Mouse (Mus musculus) cerebellum, postnatal 25 days (tissue): ENCODE results near the gene Psmc6.
A peak's percentile ranks its signal among the peaks of the same experiment; 100 is the strongest.

ENCODE experiments used
- DNase-seq, 2 experiments: peaks; one replicate each; pipeline ENCODE4 v3.0.0; 2021; ENCODE audit warnings: mixed read lengths in 2 of 2

The Psmc6 gene

DNA sequence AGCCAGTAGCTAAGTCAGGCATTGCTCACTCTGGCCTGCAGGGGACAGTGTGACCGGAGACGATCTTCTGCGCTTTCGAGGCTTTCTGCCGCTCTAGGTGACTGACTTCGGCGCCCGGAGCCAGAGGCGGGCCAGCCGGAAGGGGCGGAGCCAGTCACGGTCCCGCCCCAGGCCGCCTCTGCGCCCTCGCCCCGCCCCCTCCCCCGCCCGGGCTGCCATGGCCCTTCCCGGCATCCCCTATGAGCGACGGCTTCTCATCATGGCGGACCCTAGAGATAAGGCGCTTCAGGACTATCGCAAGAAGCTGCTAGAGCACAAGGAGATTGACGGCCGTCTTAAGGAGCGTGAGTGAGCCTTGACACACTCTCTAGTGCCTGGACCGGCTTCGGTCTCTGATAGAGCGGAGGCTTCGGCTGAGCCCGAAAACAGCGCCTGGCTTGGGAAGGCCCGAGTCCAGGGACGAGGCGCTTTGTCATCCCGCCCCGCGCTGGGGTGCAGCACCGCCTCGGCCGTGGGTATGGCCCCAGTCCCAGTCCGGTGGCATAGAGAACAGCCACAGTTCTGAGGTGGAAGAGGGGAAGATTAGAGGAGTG, at the start of gene Psmc6:
TSS of gene Psmc6 (plus strand) at position 200 of the 593 bp plus-strand sequence.
- DNase-seq: peak; percentile 92 to 96

DNA sequence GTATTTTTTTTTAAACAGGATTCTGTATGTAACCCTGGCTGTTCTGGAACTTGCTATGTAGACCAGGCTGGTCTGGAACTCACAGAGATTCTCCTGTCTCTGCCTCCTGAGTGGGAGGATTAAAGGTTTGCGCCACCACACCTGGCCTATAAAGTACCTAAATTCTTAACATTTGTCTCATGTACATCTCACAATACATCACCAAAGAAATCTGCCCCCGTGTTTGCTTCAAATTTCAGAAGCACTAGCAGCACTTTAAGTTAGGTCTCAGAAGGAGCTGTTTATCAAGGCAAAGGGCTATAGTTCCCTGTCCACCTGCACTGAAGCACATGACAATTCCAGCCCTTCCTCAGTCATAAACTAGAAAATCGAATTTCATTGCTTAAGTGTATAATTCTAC, 47.5 kb upstream of the Psmc6 start:
- DNase-seq: no peak

DNA sequence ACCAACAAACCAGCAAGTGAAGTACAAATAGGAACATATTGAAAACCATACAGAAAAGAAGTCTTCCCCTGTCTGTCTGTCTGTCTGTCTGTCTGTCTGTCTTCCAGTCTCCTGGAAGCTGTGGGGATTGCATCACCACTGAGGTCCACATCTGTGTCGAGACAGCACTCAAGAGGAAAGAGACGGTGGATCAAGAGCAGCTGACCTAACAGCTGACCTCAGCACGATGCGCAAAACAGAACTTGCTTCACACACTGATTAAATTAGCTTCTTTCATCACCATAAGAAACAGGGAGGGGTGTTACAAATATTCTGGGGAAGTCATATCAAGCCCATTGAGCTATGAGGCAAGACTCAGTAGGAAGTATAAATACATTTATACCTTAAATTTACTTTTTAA, 38.0 kb upstream of the Psmc6 start:
- no peak for DNase-seq

DNA sequence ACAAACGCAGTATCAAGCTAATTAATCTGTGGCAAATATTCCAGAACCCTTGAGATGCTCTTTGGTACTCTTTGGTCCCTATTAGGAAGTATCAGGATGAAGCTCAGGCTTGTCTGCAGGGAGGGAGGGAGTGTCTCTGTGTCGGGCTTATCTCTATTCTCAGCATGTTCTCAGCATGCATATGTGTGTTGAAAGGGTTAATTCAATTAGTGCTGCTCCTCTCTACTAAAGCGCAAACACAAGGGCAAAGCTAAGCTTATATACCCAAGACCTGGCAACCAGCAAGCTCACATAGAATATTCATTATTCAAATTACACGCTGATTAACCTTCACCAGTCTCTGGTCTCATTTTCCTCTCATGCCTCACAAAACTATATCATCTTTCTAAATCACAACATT, 25.6 kb upstream of the Psmc6 start:
- no peak for DNase-seq

DNA sequence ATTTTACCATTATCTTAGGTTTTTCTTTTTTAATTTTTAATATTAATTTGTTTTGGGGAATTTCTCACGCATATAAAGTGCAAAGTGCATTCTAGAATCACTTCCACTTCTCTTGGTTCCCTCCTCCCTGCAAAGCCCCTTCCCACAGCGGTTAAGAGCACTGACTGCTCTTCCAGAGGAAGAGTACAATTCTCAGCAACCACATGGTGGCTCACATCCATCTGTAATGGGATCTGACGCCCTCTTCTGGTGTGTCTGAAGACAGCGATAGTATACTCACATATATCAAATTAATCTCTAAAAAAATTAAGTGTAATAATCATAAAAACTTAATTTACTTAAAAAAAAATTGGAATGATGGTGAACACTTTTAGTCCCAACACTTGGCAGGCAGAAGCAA, 25.2 kb upstream of the Psmc6 start:
- DNase-seq: no peak

DNA sequence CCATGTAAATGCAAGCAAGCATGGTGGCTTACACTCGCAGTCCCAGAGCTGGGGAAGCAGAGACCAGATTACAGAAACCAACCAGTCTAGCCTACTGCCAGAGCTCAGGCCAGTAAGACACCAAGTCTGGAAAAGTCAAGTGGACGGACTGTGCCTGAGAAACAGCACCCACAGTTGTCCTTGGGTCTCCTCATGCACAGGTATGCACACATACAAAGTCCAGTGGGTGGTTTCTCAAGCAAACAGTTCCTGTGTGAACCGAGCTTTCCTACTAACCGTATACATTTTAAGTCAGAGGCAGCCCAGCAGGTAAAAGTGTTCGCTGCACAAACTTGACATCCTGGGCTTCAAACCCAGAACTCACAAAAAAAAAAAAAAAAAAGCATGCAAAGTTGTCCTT, 23.7 kb upstream of the Psmc6 start:
- DNase-seq: no peak

DNA sequence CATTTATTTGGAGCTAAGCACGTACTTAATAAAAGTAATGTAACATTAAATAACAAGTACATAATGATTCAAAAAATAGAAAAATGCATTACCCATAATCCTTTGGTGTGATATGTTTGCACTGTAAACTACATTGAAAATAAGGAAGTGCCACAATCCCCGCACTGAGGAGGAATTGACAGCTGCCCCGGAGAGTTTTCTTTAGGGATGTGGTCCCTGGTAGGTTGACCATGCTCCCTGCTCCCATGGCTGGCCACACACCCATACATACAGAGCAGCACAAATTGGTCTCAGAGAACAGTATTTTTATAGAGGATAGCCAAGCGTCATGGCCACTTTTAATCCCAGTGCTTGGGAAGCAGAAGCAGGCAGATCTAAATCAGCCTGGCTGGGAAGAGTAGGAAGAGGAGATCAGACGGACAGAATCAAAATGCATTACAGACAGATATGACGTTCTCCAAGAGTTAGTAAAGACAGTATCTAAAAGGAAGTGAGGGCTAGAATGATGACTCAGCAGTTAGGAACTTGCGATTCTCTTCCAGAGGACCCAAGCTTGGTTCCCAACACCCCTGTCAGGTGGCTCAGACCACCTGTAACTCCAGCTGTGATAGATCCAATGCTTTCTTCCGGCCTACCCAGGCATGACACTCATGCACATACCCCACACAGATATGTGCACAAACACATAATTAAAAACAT, 21.8 kb upstream of the Psmc6 start:
- no peak for DNase-seq

DNA sequence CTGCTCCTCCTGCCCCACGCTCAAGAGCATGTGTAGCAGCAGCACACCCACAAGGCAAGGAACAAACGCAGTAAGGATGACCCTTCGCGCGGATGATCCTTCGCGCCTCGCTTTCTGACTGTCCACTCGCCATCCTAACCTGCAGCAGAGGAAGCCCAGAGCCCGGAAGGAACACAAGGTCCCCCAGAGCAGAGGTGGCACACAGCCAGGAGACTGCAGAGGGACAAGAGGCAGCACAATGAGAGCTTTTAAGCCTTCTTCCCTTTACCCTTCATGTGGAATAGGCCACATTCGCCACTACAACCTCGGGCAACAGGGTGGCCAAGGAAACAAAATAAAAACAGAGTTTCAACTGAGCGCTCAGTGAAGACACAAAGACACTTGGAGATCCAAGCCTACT, 19.9 kb upstream of the Psmc6 start:
- peak; percentile 46 to 67 for DNase-seq

DNA sequence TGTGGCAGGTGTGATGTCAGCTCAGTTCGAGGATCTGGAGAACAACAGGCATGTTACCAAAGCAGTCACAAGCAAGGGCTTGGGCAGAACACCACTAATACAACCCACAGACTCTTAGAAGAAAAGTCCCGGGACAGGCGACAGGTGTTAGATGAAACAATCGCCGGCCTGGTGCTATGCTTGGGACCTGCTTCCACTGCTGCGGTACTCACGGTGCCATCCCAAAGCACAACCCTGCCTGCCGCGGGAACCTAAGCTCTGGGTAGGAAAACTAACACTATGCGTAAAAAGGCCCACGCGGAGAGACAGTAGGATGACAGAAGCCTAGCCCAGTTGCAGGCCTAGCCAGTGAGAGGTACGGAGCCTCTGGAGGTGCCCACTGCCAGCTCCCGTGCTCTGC, 19.5 kb upstream of the Psmc6 start:
- no peak for DNase-seq

DNA sequence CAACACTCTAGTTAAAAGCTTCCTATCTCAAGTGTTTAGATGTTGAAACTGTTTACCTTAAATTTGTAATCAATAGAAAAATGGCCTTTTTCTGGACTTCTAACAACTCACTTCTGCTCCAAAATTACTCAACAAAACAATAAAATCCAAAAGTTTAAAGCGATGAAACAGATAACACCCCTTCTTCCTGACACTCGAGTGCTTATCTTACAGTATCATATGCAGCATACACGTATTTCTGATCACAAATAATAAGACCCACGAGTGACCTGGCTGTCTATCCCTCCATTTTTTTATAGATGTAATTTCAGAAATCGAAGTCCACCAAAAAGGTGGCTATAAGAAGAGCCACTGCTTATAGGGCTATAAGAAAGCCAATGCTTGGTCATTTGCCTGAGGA, 12.7 kb upstream of the Psmc6 start:
- no peak for DNase-seq

DNA sequence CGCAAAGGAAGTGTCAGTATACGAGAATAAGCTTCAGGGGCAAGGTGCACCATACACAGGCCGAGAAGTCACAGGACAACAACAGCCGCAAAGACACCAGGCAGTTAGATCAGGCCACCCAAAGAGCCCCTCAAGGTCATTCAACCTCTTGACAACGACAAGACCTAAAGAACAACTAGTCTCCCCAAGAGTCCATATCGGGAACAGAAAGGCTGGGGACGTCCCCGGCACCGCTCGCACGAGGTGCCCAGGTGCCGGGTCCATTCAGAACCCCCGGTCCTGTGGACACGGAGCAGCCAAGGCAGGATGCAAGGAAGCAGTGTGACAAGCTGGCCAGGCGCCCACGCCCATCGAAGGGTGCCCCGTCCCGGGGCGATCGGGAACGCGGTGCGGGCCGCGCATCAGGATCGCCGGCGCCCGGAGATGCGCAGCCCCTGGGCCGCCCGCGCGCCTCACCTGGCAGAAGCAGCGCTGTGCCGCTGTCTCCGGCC, 11.6 kb upstream of the Psmc6 start:
- DNase-seq: no peak

DNA sequence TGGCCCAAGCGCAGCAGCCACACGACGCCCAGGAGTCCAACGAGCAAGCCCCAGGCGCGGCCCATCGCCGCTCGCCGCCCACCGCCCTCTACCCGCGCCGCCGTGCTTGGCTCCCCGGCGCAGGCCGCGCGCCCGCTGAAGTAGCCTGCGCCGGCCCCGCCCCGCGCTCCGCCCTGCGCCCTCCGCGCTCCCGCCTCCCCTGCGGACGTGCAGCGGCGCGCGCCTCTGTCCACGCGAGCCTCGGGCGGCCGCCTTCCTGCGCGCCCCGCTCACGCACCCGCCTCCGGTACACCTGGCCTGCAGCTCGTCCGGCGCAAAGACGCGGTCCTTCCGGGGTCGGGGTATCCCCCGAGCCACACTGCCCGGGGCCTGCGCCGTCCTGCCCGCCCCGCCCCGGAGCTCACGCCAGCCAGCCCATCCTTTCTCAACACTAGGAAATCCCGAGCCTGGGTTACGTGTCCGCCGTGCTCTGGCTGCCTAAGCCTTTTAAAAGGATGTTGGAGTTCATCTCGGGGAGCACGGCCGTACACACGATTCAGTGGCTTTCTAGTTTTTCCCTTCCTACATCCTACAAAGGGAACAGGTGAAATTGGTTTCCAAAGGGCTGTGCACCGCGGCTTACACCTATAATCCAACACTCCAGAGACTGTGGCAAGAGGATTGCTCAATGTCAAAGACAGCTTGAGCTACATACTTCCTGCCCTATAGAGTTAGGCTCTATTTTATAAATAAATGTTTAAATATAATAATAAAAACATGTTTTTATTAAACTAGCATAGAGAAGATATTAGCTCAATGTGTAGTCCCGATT, 11.0 kb upstream of the Psmc6 start, which contains the start of gene Ero1l:
TSS of gene Ero1l (minus strand) at position 346 of the 811 bp plus-strand sequence.
- peak; percentile 91 to 93 for DNase-seq

DNA sequence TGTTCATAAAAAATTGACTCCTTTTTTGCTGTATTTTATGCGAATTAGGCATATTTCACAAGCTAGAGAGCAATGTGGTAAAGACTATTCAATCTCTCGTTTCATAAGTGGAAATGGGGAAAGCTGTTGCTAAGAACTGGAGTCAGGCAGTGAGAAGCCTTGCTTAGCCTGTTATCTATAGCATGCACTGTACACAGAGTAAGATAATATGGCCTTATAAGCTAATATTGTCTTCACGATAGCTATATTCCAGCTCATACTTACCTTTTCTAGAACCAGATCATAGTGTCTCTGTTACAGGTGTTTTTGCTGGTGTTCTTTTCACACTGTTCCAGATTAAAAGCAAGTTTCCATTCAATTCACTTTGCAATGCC, 10.4 kb upstream of the Psmc6 start:
- no peak for DNase-seq

DNA sequence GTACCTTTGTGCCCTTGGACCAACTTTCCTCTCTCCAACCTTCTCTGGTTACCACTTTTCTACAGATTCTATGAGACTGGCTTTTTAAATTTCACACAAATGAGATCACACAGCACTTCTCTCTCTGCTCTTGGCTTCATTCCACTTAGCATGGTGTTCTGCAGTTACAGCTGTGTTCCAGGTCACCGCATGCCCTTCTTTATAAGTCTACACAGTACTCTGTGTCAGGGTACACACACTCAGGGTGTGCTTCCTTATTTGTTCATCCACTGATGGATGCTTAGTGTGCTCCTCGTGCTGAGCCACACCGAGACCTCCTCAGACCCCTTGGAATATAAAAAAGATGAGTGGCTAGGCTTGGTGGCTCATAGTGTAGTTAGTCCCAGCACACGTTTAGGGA, 9.5 kb upstream of the Psmc6 start:
- DNase-seq: no peak

DNA sequence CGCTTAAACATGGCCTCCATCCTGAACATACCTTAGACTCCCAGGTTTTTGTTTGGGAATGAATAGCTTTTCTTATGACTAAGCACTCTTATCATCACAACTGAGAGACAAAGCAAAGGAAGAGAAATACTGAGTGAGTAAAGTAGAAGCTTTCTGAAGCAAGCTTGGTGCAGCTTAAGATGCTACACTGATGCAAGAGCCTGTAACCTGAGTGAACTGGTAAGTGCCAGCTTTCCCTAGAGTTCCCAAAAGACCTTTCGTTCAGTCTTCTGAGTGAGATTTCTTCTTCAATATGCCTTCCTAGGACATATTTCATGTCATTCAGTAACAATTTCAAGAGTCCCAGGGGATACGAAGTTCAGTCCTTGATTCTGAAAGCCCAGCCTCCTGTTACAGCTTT, 8.5 kb upstream of the Psmc6 start:
- no peak for DNase-seq

DNA sequence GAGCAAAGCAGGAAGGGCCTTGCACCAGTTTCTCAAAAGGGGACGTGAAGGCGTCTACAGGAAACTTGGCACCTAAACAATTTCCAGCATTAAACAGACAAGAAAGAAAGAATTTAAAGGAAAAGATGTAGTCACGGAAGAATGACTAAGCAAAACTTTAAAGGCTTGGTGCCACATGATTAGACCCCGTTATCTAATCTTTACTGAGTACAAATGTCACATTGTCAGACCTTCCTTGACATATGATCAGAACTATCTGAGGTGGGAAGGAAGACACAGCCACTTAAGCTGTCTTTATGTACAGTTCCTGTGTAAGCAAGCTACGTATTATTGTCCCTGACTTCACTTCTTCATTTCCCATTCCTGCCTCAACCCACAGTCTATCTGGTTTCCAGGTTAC, 8.0 kb upstream of the Psmc6 start:
- DNase-seq: no peak

DNA sequence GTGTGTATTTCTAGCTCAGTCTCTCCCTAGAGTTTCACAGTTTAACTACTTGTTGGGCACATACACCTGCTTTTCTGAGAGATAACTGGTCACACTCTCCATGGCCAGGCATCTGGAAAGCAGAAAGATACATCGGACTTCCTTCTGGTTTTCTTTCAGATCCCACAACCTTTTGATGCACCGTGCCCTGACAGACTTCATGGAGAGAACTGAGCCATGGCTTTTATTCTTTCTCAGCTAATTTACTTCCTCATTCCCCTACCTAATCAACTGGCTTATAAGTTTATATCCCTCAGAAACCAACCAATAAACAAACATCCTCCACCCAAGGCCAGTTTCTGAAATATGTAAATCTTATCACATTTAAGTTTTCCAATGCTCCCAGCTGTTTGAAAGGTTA, 7.1 kb upstream of the Psmc6 start:
- DNase-seq: no peak

DNA sequence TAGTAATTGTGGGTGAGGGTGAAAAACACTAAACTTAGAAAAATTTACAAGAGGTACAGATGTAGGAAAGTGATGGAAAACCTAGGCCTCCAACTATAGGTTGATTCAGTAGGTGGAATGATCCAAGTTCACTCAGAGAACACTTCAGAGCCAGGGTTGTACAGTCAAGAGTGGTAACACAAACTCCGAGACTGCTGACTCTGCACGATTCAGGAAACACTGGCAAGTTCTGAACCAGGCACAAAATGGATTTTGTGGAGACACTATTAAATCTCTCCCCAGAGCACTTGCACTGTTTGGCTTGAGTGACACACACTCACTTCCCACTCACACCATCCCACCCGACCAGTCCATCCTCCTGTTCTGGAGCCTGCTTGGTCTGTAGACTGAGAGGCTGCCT, 6.3 kb upstream of the Psmc6 start:
- no peak for DNase-seq

DNA sequence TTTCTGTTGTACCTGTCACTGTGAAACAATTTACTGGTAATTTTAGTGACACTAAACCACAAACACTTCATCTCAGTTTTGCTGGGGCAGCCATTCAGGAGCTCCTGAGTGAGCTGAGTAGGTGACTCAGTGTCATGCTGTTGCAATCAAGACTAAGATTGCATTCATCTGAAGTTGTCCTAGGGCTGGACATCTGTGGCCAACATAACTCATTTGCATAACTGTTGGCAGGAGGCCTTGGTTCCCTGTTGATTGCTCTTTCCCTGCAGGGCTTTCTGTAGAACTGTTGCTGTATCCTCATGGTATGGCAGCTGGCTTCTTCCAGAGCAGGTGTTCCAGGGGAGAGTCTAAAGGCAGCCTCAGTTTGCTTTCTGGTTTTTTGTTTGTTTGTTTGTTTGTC, 4.1 kb upstream of the Psmc6 start:
- DNase-seq: no peak

DNA sequence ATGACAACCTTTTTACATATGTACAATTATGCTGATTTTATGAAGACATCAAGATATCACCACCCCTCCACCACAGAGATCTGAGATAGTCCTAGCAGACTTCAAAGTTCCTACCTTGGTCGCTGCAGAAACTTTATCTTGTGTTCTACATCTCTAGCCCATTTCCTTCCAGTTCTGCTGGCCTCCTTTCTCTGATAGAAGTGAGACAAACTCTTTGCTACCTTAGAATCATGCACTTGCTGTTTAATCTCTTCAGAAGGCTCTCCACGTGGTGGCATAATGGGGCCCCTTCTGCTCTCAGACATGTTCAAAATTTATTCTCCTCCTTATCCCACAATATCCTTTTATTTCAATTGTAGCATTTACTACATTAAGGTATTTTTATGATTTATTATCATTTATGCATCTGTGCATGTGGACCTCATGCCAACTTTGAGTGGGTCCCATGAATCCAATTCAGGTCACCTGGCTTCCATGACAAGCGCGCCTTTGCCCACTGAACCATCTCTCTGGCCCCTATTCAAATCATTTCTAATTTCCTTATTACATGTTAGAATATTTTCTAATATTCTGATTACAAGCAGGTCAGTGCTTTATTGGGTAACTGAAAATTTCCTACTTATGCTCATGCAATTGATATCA, 1.4 kb upstream of the Psmc6 start:
- DNase-seq: no peak

DNA sequence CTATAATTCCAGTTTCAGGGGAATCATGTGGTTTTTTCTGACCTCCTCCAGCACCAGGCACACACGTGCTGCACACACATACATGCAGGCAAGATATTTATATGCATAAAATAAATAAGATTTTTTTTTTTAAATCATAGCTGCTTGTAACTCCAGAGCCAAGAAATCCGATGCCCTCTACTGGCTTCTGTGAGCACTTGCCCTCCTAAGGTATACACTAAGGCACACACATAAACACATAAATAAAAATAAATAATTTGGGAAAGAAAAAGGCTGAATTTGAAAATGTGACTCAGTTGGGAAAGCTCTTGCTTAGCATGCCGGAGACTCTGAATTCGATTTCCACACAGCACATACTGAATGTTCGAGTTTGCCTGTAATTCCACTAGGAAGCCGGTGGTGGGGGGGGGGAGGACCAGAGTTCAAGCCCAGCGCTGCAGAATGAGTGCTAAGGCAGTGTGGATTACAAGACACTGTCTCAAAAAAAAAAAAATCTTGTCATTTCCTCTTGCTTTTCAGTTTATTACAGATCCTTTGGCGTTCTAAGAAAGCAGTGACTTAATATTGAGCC, 485 bp upstream of the Psmc6 start:
- DNase-seq: no peak

DNA sequence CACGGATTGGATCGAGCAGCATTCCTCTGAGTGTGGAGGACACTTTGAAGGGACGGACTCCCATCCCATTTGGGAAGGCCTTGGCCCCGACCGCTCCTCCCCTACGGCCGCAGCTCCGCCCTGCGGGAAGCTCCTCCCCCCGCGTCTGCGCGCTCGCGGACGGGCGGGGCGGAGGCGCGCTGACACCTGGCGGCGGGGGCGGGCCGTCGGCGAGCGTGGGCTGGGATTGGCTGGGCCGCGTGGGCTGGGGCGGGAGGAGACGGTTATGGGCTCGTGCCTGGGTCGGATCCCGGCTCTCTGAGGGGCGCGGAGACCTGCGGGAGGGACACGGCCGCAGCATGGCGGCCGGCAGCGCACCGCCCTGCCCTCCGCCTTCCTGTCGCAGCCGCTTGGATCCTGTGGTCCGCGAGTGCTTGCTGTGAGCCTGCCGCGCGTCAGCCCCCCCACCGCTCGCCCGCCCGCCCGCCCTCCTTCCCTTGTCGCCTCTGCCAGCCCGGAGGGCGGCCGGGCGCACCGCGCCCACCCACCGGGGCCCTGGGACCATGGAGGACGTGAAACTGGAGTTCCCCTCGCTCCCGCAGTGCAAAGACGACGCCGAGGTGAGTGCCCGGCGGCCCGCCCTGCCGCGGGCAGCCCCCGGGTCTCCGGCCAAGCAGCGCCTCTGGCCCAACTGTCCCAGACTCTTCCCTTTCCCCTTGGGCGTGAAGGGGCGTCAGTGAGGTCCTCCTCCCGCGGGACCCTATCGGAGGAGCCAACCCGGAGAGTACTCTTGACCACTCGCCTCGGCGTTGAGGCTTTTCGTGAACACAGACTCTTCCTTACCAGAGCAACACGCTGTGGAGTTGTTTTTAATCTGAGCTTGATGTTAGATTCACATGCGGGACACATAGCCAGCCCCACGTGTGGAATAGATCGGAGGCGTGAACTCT, 21.6 kb downstream of the Psmc6 start, which contains the start of gene Styx:
TSS of gene Styx (plus strand) at position 163 of the 929 bp plus-strand sequence.
- DNase-seq: peak; percentile 97 to 99
